Mouse (Mus musculus) adrenal gland, postnatal 0 days (tissue): ENCODE measurements around the gene Rergl. TPM values are rescaled to one million over a fixed set of nuclear protein-coding genes. Genes with fewer than 3 reads are reported as not detected.

Experiments used
- polyA plus RNA-seq: library from polyadenylated mRNA; unstranded; fragments of >200 nt; fragmentation: Nextera tagmentation; extraction: Ambion mirVana; gene quantifications from 2 replicates; pipeline ENCODE4 v1.2.1, GENCODE M21; 2015

Gene Rergl
- polyA plus RNA-seq, result 3.2 and 5.0 TPM in 2 replicates

DNA sequence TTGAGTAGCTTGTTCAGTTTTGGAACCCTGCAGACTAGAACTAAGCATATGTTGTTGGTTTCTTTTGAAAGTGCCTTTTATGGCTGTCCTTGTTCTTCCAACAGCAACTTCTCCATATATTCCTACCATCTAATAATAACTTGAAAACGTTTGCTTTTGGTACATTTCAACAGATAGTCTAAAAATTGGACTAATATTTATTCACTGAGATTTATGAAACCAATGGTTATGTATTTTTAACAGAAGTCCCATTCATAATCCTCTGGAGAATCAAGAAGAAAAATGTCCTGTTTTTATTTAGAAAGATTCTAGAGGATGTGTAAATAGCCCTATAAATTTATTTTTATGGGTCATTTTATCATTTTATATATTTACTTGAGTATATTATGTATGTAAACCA lies at the start of gene Rergl:
Gene Rergl, minus strand, starts transcription at position 101 of the 400 bp plus-strand sequence.

Other genes starting within 250 kb of the Rergl start
- gene Pik3c2g, start 85.2 kb upstream of the Rergl start, polyA plus RNA-seq, result 0.54 and 0.57 TPM in 2 replicates